Mouse (Mus musculus): ENCODE results near the gene Atp5d.

DNA sequence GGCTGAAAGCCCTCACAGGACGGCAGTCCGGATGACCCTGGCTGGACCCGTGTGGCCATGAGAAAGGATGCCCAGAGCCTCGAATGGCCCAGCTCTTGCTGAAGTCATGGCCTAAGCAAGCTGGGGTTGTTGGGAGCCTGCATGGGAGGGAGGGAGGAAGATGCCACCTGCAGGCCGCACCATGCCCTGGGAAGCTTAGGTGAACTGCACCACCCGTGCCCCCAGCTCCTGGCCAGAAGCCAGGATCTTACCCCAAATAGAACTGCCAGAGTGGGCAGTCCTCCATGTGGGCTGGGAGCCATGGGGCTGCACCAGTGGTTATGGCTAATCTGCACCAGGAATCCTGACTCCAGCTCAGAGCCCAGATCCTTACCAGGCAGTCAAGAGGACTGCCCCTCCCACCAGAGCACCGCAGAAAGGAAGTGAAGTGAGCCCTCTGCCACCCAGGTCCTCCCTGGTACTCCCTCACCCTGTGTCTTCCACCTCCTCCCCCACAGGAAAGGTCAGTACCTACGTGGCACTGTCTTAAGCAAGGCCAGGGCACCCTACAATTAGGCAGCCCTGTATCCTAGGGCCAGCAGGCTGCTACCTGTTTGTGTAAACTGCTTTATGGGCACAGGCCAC, 5.1 kb upstream of the Atp5d start:
- TF ChIP-seq CTCF (conservative IDR thresholded peaks at IDR 0.05; ENCODE audit: low read length) (no peak), POU5F1 (IDR thresholded peaks at IDR 0.05; ENCODE audit: borderline replicate concordance, low read length) (no peak)

Data from E14TG2a.4 (cell line).